Mouse (Mus musculus) intestine, embryonic 15.5 days (tissue): ENCODE results near the gene Cldn6. TPM values are rescaled to one million over a fixed set of nuclear protein-coding genes. Genes with fewer than 3 reads are reported as not detected.

Source experiments
- ATAC-seq: fragments of 200-750 bp; cut with Nextera tagmentation; 2 replicates; pipeline ENCODE4 v1.8.0; 2017; ENCODE audit warnings: moderate TSS enrichment, moderate library complexity
- H3K27ac ChIP-seq: fragments of 300-500 bp; sonication (generic); 2 replicates; pipeline ENCODE4 v1.5.1; 2015; ENCODE audit warnings: mild to moderate bottlenecking, inconsistent platforms
- H3K27me3 ChIP-seq: fragments of 300-500 bp; sonication (generic); replicated peaks from 2 replicates; pipeline ENCODE4 v1.6.1; 2015; ENCODE audit warnings: inconsistent platforms
- H3K36me3 ChIP-seq: fragments of 300-500 bp; sonication (generic); 2 replicates; pipeline ENCODE4 v1.6.1; 2015; ENCODE audit warnings: inconsistent platforms
- H3K4me1 ChIP-seq: fragments of 300-500 bp; sonication (generic); replicated peaks from 2 replicates; pipeline ENCODE4 v1.6.1; 2015; ENCODE audit warnings: inconsistent platforms
- H3K4me2 ChIP-seq: fragments of 300-500 bp; sonication (generic); replicated peaks from 2 replicates; pipeline ENCODE4 v1.6.1; 2015; ENCODE audit warnings: mild to moderate bottlenecking, inconsistent platforms
- H3K4me3 ChIP-seq: fragments of 300-500 bp; sonication (generic); replicated peaks from 2 replicates; pipeline ENCODE4 v1.5.1; 2015; ENCODE audit warnings: inconsistent platforms
- H3K9ac ChIP-seq: fragments of 300-500 bp; sonication (generic); 2 replicates; pipeline ENCODE4 v1.6.1; 2015; ENCODE audit warnings: inconsistent platforms
- H3K9me3 ChIP-seq: fragments of 300-500 bp; sonication (generic); 2 replicates; pipeline ENCODE4 v1.6.1; 2016; ENCODE audit warnings: inconsistent platforms
- WGBS: fragments of 180-500 bp; shearing (Covaris S2); methylation state at CpG from one replicate; pipeline ENCODE4 v1.1.7; 2015; 5-methylcytosine and 5-hydroxymethylcytosine counted together
- polyA plus RNA-seq: library from polyadenylated mRNA; unstranded; fragments of >200 nt; fragmentation: Nextera tagmentation; extraction: Ambion mirVana; gene quantifications from 2 replicates; pipeline ENCODE4 v1.2.1, GENCODE M21; 2015

The Cldn6 gene
- polyA plus RNA-seq, 1 experiment from 2014 or later: 42.8 TPM

- Histone ChIP-seq H3K9ac (peak overlapping the region; percentile 55), H3K4me3 (peak overlapping the region; percentile 77), H3K27ac (no peak overlapping the region), H3K27me3 (peaks cover 6% of the 10 kb centered on the region; the same call in 1 of the 2 replicates), H3K4me2 (peak overlapping the region; percentile 100), H3K36me3 (no peaks in the 10 kb centered on the region), H3K4me1 (0 out of 2 replicates have a peak, but pooled peaks cover 7% of the 10 kb centered on the region), H3K9me3 (no peaks in the 10 kb centered on the region)
- WGBS: 0% methylated on average over 24 of the region's 28 CpGs
- peak; percentile 97 for ATAC-seq
These were observed 21.0 kb downstream of the Cldn6 start for GRCm38 (mm10) chr17:23700079-23700478.

- Histone ChIP-seq H3K9me3 (no peaks in the 10 kb centered on the region), H3K36me3 (no peaks in the 10 kb centered on the region), H3K9ac (no peak overlapping the region), H3K4me3 (no peak overlapping the region), H3K27me3 (peaks cover 6% of the 10 kb centered on the region; the same call in 1 of the 2 replicates), H3K4me1 (0 out of 2 replicates have a peak, but pooled peaks cover 8% of the 10 kb centered on the region), H3K27ac (no peak overlapping the region), H3K4me2 (no peak overlapping the region)
- WGBS: 87% methylated on average over 9 of the region's 9 CpGs
- no peak for ATAC-seq
These were observed 24.3 kb downstream of the Cldn6 start for GRCm38 (mm10) chr17:23703301-23703700.

- 60% methylated on average over 7 of the region's 7 CpGs for WGBS
- Histone ChIP-seq H3K9me3 (no peaks in the 10 kb centered on the region), H3K9ac (no peak overlapping the region), H3K27me3 (peaks cover 3% of the 10 kb centered on the region; the same call in 1 of the 2 replicates), H3K36me3 (no peaks in the 10 kb centered on the region), H3K4me3 (no peak overlapping the region), H3K27ac (no peak overlapping the region), H3K4me2 (no peak overlapping the region), H3K4me1 (0 out of 2 replicates have a peak, but pooled peaks cover 2% of the 10 kb centered on the region)
- no peak for ATAC-seq
These were observed 25.7 kb downstream of the Cldn6 start for GRCm38 (mm10) chr17:23704741-23705140.

GRCm38 (mm10) chr17:23705525-23706104 is 26.6 kb downstream of the Cldn6 start:
- H3K4me1 ChIP-seq: 0 out of 2 replicates have a peak, but pooled peaks cover 2% of the 10 kb centered on the region
- H3K36me3 ChIP-seq: no peaks in the 10 kb centered on the region
- no peak overlapping the region for H3K9ac ChIP-seq
- H3K27me3 ChIP-seq: no peaks in the 10 kb centered on the region
- no peak overlapping the region for H3K4me3 ChIP-seq
- H3K4me2 ChIP-seq: no peak overlapping the region
- H3K27ac ChIP-seq: no peak overlapping the region
- no peaks in the 10 kb centered on the region for H3K9me3 ChIP-seq
- 75% methylated on average over 7 of the region's 7 CpGs for WGBS
- peak; percentile 29 for ATAC-seq

- WGBS: 0% methylated on average over 3 of the region's 3 CpGs
These were observed 27.2 kb downstream of the Cldn6 start for GRCm38 (mm10) chr17:23706212-23706611.

GRCm38 (mm10) chr17:23717003-23717402 is 38.0 kb downstream of the Cldn6 start:
- H3K27ac ChIP-seq: no peak overlapping the region
- H3K9me3 ChIP-seq: no peaks in the 10 kb centered on the region
- H3K4me2 ChIP-seq: no peak overlapping the region
- no peaks in the 10 kb centered on the region for H3K36me3 ChIP-seq
- H3K4me1 ChIP-seq: peaks cover 5% of the 10 kb centered on the region
- 58% methylated on average over 2 of the region's 2 CpGs for WGBS
- H3K27me3 ChIP-seq: no peaks in the 10 kb centered on the region
- H3K9ac ChIP-seq: no peak overlapping the region
- no peak for ATAC-seq
- H3K4me3 ChIP-seq: no peak overlapping the region

More at GRCm38 (mm10) chr17:23706212-23706611, 27.2 kb downstream of the Cldn6 start:
- H3K9me3 ChIP-seq: no peaks in the 10 kb centered on the region
- no peak overlapping the region for H3K9ac ChIP-seq
- 0 out of 2 replicates have a peak, but pooled peaks cover 2% of the 10 kb centered on the region for H3K4me1 ChIP-seq
- H3K36me3 ChIP-seq: no peaks in the 10 kb centered on the region
- H3K4me3 ChIP-seq: no peak overlapping the region
- no peak overlapping the region for H3K27ac ChIP-seq
- no peak overlapping the region for H3K4me2 ChIP-seq
- H3K27me3 ChIP-seq: no peaks in the 10 kb centered on the region
- ATAC-seq: peak; percentile 82

GRCm38 (mm10) chr17:23719455-23719854 is 40.4 kb downstream of the Cldn6 start:
- Histone ChIP-seq H3K36me3 (no peaks in the 10 kb centered on the region), H3K4me2 (no peak overlapping the region), H3K27me3 (no peaks in the 10 kb centered on the region), H3K9ac (no peak overlapping the region), H3K9me3 (no peaks in the 10 kb centered on the region), H3K4me1 (peaks cover 5% of the 10 kb centered on the region), H3K27ac (no peak overlapping the region), H3K4me3 (no peak overlapping the region)
- 31% methylated on average over 1 of the region's 1 CpGs for WGBS
- no peak for ATAC-seq

- Histone ChIP-seq H3K27ac (no peak overlapping the region), H3K4me3 (no peak overlapping the region), H3K4me1 (peaks cover 12% of the 10 kb centered on the region), H3K36me3 (no peaks in the 10 kb centered on the region), H3K9ac (no peak overlapping the region), H3K27me3 (no peaks in the 10 kb centered on the region), H3K4me2 (no peak overlapping the region), H3K9me3 (no peaks in the 10 kb centered on the region)
- ATAC-seq: no peak
- WGBS: 83% methylated on average over 2 of the region's 2 CpGs
These were observed 42.8 kb downstream of the Cldn6 start for GRCm38 (mm10) chr17:23721886-23722285.

- ATAC-seq: no peak
- H3K36me3 ChIP-seq: no peaks in the 10 kb centered on the region
- no peaks in the 10 kb centered on the region for H3K9me3 ChIP-seq
- H3K4me3 ChIP-seq: no peak within 1 kb of the TSS
- H3K4me1 ChIP-seq: peaks cover 12% of the 10 kb centered on the region
- WGBS: 66% methylated on average over 7 of the region's 7 CpGs
- no peaks in the 10 kb centered on the region for H3K27me3 ChIP-seq
- H3K4me2 ChIP-seq: no peak within 1 kb of the TSS
- no peak within 1 kb of the TSS for H3K27ac ChIP-seq
- no peak within 1 kb of the TSS for H3K9ac ChIP-seq
These were observed 43.5 kb downstream of the Cldn6 start, which contains the start of gene 1520401A03Rik for GRCm38 (mm10) chr17:23722376-23723125. Gene 1520401A03Rik (minus strand): TSS chr17:23722783.

GRCm38 (mm10) chr17:23725477-23725876 is 46.4 kb downstream of the Cldn6 start:
- Histone ChIP-seq H3K9ac (peak overlapping the region; percentile 55; the same call in 1 of the 2 replicates), H3K4me3 (peak overlapping the region; percentile 97; the same call in 1 of the 2 replicates), H3K27ac (peak overlapping the region; percentile 64; the same call in 1 of the 2 replicates), H3K4me1 (peaks cover 12% of the 10 kb centered on the region), H3K36me3 (no peaks in the 10 kb centered on the region), H3K27me3 (no peaks in the 10 kb centered on the region), H3K4me2 (peak overlapping the region; percentile 73), H3K9me3 (no peaks in the 10 kb centered on the region)
- WGBS: 66% methylated on average over 4 of the region's 4 CpGs
- ATAC-seq: no peak

- peak within 1 kb of the TSS; percentile 81 for H3K9ac ChIP-seq
- WGBS: under 1% methylated on average over 62 of the region's 73 CpGs
- peaks cover 12% of the 10 kb centered on the region for H3K4me1 ChIP-seq
- ATAC-seq: peak; percentile 97
- H3K27me3 ChIP-seq: no peaks in the 10 kb centered on the region
- H3K4me3 ChIP-seq: peak within 1 kb of the TSS; percentile 97
- H3K36me3 ChIP-seq: no peaks in the 10 kb centered on the region
- no peaks in the 10 kb centered on the region for H3K9me3 ChIP-seq
- H3K4me2 ChIP-seq: peak within 1 kb of the TSS; percentile 73
- H3K27ac ChIP-seq: peak within 1 kb of the TSS; percentile 91
These were observed 47.1 kb downstream of the Cldn6 start, which contains the start of gene Pkmyt1 for GRCm38 (mm10) chr17:23725999-23726757. Gene Pkmyt1 (plus strand): TSS chr17:23726336.

GRCm38 (mm10) chr17:23726758-23727142 is 47.7 kb downstream of the Cldn6 start:
- H3K9ac ChIP-seq: peak overlapping the region; percentile 81
- peak overlapping the region; percentile 73 for H3K4me2 ChIP-seq
- no peaks in the 10 kb centered on the region for H3K27me3 ChIP-seq
- H3K4me1 ChIP-seq: peaks cover 7% of the 10 kb centered on the region; the same call in 1 of the 2 replicates
- no peaks in the 10 kb centered on the region for H3K9me3 ChIP-seq
- peak overlapping the region; percentile 91 for H3K27ac ChIP-seq
- H3K36me3 ChIP-seq: no peaks in the 10 kb centered on the region
- WGBS: 0% methylated on average over 20 of the region's 20 CpGs
- peak overlapping the region; percentile 97 for H3K4me3 ChIP-seq
- peak; percentile 92 for ATAC-seq
